ENCODE assay signal across 29 mouse cellular contexts in genomic region chr17:62580127-62580526, GRCm38 (mm10).
DNase-seq lines count a peak whose midpoint lies in the region; ATAC-seq and TF ChIP-seq lines count a peak whose summit lies in the region.
"Had no signal": no experiment of that assay in that cellular context is flagged by ENCODE, and none has a peak within 500 bp of the region (broad histone marks: within the 10 kb centered on the region; RNA-seq: fewer than 3 reads in every experiment).

No protein-coding gene starts in this region.

- WGBS in forebrain, embryonic 13.5 days: 78% methylated on average over 6 of the region's 6 CpGs
- WGBS in forebrain, embryonic 12.5 days: 78% methylated on average over 6 of the region's 6 CpGs
- 37% methylated on average over 6 of the region's 6 CpGs for WGBS in intestine, embryonic 14.5 days
- WGBS in intestine, embryonic 16.5 days: 40% methylated on average over 6 of the region's 6 CpGs
- WGBS in forebrain, embryonic 16.5 days: 60% methylated on average over 6 of the region's 6 CpGs
- WGBS in stomach, postnatal 0 days: 39% methylated on average over 6 of the region's 6 CpGs

- no peak for DNase-seq in intestine, embryonic 14.5 days (ENCODE audit: low spot score)
- DNase-seq in stomach, postnatal 0 days (ENCODE audit: low spot score): no peak
- DNase-seq in frontal cortex, postnatal 14 days (ENCODE audit: low spot score in 2 of 2): no peak
- DNase-seq: adrenal gland, postnatal 10 days; cerebellum, adult 18-20 months; cerebellum, postnatal 10 days; gastrocnemius, adult 2 months; gastrocnemius, postnatal 36 days; heart, postnatal 10 days; kidney, adult 8-10 months; kidney, postnatal 14 days; layer of hippocampus, adult 9-11 months; lung, postnatal 36 days; right cerebral cortex, postnatal 4 days; thymus, postnatal 14 days had no signal

- no peaks in the 10 kb centered on the region for H3K27me3 ChIP-seq in forebrain, embryonic 13.5 days
- H3K27me3 ChIP-seq in forebrain, embryonic 12.5 days: no peaks in the 10 kb centered on the region
- H3K27me3 ChIP-seq in intestine, embryonic 14.5 days (replicated peaks; ENCODE audit: control insufficient read depth, insufficient read depth, low read length): no peaks in the 10 kb centered on the region
- H3K27me3 ChIP-seq in intestine, embryonic 16.5 days (replicated peaks; ENCODE audit: control insufficient read depth, insufficient read depth, low read length): no peaks in the 10 kb centered on the region
- no peaks in the 10 kb centered on the region for H3K27me3 ChIP-seq in forebrain, embryonic 16.5 days (replicated peaks; ENCODE audit: control insufficient read depth, insufficient read depth, low read length)
- H3K27me3 ChIP-seq in stomach, postnatal 0 days (ENCODE audit: control insufficient read depth, insufficient read depth, low read length): no peaks in the 10 kb centered on the region
- H3K27me3 ChIP-seq: heart, embryonic 13.5 days; hindbrain, embryonic 15.5 days; intestine, embryonic 15.5 days; limb, embryonic 12.5 days; liver, embryonic 15.5 days; Patski had no signal

- H3K4me1 ChIP-seq in forebrain, embryonic 13.5 days: no peaks in the 10 kb centered on the region
- H3K4me1 ChIP-seq in forebrain, embryonic 12.5 days: 0 out of 2 replicates have a peak, but pooled peaks cover 5% of the 10 kb centered on the region
- no peaks in the 10 kb centered on the region for H3K4me1 ChIP-seq in intestine, embryonic 14.5 days (replicated peaks; ENCODE audit: control insufficient read depth, insufficient read depth, low read length)
- H3K4me1 ChIP-seq in intestine, embryonic 16.5 days (ENCODE audit: control insufficient read depth, insufficient read depth, low read length): no peaks in the 10 kb centered on the region
- H3K4me1 ChIP-seq in forebrain, embryonic 16.5 days (replicated peaks; ENCODE audit: control insufficient read depth, insufficient read depth, low read length): 0 out of 2 replicates have a peak, but pooled peaks cover 4% of the 10 kb centered on the region
- H3K4me1 ChIP-seq in stomach, postnatal 0 days (replicated peaks; ENCODE audit: control insufficient read depth, insufficient read depth): no peaks in the 10 kb centered on the region
- H3K4me1 ChIP-seq: hindbrain, embryonic 10.5 days; hindbrain, embryonic 15.5 days; intestine, embryonic 15.5 days; limb, embryonic 12.5 days; liver, embryonic 15.5 days had no signal

- H3K9ac ChIP-seq in forebrain, embryonic 13.5 days: no peak overlapping the region
- H3K9ac ChIP-seq in forebrain, embryonic 12.5 days: no peak overlapping the region
- no peak overlapping the region for H3K9ac ChIP-seq in intestine, embryonic 14.5 days (ENCODE audit: low read length)
- H3K9ac ChIP-seq in intestine, embryonic 16.5 days (ENCODE audit: low read depth, low read length): no peak overlapping the region
- no peak overlapping the region for H3K9ac ChIP-seq in forebrain, embryonic 16.5 days (replicated peaks; ENCODE audit: low read depth, low read length)
- H3K9ac ChIP-seq in stomach, postnatal 0 days (ENCODE audit: low read length): no peak overlapping the region
- H3K9ac ChIP-seq: heart, embryonic 13.5 days; hindbrain, embryonic 15.5 days; intestine, embryonic 15.5 days; limb, embryonic 12.5 days; liver, embryonic 15.5 days had no signal

- TF ChIP-seq CTCF in stomach, postnatal 0 days (IDR thresholded peaks at IDR 0.05; ENCODE audit: low read depth): no peak

- ATAC-seq in forebrain, embryonic 13.5 days: peak; percentile 36; the same call in 1 of the 2 replicates
- no peak for ATAC-seq in forebrain, embryonic 12.5 days (ENCODE audit: low FRiP score)
- ATAC-seq in intestine, embryonic 14.5 days (replicated peaks; ENCODE audit: low FRiP score, low TSS enrichment, low read depth): no peak
- ATAC-seq in intestine, embryonic 16.5 days: no peak
- peak; percentile 61 for ATAC-seq in forebrain, embryonic 16.5 days
- ATAC-seq in stomach, postnatal 0 days (ENCODE audit: low FRiP score, low TSS enrichment): no peak
- no peak for ATAC-seq in inflammation-experienced regulatory T-cells, adult 6 months
- ATAC-seq: intestine, embryonic 15.5 days; midbrain, embryonic 16.5 days; Patski had no signal

- no peak overlapping the region for H3K4me2 ChIP-seq in forebrain, embryonic 13.5 days
- H3K4me2 ChIP-seq in forebrain, embryonic 12.5 days: no peak overlapping the region
- H3K4me2 ChIP-seq in intestine, embryonic 14.5 days (ENCODE audit: low read length): no peak overlapping the region
- no peak overlapping the region for H3K4me2 ChIP-seq in intestine, embryonic 16.5 days (ENCODE audit: low read depth, low read length)
- H3K4me2 ChIP-seq in forebrain, embryonic 16.5 days (ENCODE audit: low read length): 0 out of 2 replicates have a peak overlapping the region, but pooled peaks have one; percentile 10
- H3K4me2 ChIP-seq in stomach, postnatal 0 days (replicated peaks; ENCODE audit: low read depth): 0 out of 2 replicates have a peak overlapping the region, but pooled peaks have one; percentile 1
- H3K4me2 ChIP-seq: heart, embryonic 13.5 days; hindbrain, embryonic 15.5 days; intestine, embryonic 15.5 days; limb, embryonic 12.5 days; liver, embryonic 15.5 days; midbrain, embryonic 11.5 days had no signal

- no peak for TF ChIP-seq EP300 in stomach, postnatal 0 days (optimal IDR thresholded peaks at IDR 0.05)

- H3K27ac ChIP-seq in forebrain, embryonic 13.5 days: no peak overlapping the region
- H3K27ac ChIP-seq in forebrain, embryonic 12.5 days: no peak overlapping the region
- H3K27ac ChIP-seq in intestine, embryonic 14.5 days (ENCODE audit: low read depth): peak overlapping the region; percentile 1; the same call in 1 of the 2 replicates
- no peak overlapping the region for H3K27ac ChIP-seq in intestine, embryonic 16.5 days (ENCODE audit: low read length)
- H3K27ac ChIP-seq in forebrain, embryonic 16.5 days (ENCODE audit: low read length): peak overlapping the region; percentile 12; the same call in 1 of the 2 replicates
- no peak overlapping the region for H3K27ac ChIP-seq in stomach, postnatal 0 days (replicated peaks)
- H3K27ac ChIP-seq: gastrocnemius, adult 2 months; heart, embryonic 13.5 days; hindbrain, embryonic 10.5 days; hindbrain, embryonic 15.5 days; intestine, embryonic 15.5 days; limb, embryonic 12.5 days; liver, embryonic 15.5 days had no signal

- H3K36me3 ChIP-seq in forebrain, embryonic 13.5 days (ENCODE audit: poor library complexity, severe bottlenecking): no peaks in the 10 kb centered on the region
- no peaks in the 10 kb centered on the region for H3K36me3 ChIP-seq in forebrain, embryonic 12.5 days (replicated peaks)
- no peaks in the 10 kb centered on the region for H3K36me3 ChIP-seq in intestine, embryonic 14.5 days (ENCODE audit: control insufficient read depth, insufficient read depth, low read length)
- no peaks in the 10 kb centered on the region for H3K36me3 ChIP-seq in intestine, embryonic 16.5 days (ENCODE audit: control insufficient read depth, insufficient read depth, low read length)
- H3K36me3 ChIP-seq in forebrain, embryonic 16.5 days (ENCODE audit: control insufficient read depth, insufficient read depth): no peaks in the 10 kb centered on the region
- H3K36me3 ChIP-seq in stomach, postnatal 0 days (ENCODE audit: control insufficient read depth, insufficient read depth, low read length): no peaks in the 10 kb centered on the region
- H3K36me3 ChIP-seq: heart, embryonic 13.5 days; hindbrain, embryonic 10.5 days; hindbrain, embryonic 15.5 days; intestine, embryonic 15.5 days; limb, embryonic 12.5 days; liver, embryonic 15.5 days had no signal

- no peaks in the 10 kb centered on the region for H3K9me3 ChIP-seq in forebrain, embryonic 13.5 days (replicated peaks)
- H3K9me3 ChIP-seq in forebrain, embryonic 12.5 days: no peaks in the 10 kb centered on the region
- H3K9me3 ChIP-seq in intestine, embryonic 14.5 days (ENCODE audit: control insufficient read depth, low read length): no peaks in the 10 kb centered on the region
- no peaks in the 10 kb centered on the region for H3K9me3 ChIP-seq in intestine, embryonic 16.5 days (ENCODE audit: control insufficient read depth, low read length)
- H3K9me3 ChIP-seq in forebrain, embryonic 16.5 days (ENCODE audit: control insufficient read depth, low read length): no peaks in the 10 kb centered on the region
- no peaks in the 10 kb centered on the region for H3K9me3 ChIP-seq in stomach, postnatal 0 days (ENCODE audit: control insufficient read depth, low read length)
- H3K9me3 ChIP-seq: hindbrain, embryonic 10.5 days; hindbrain, embryonic 15.5 days; intestine, embryonic 15.5 days; limb, embryonic 12.5 days; liver, embryonic 15.5 days had no signal

- H3K4me3 ChIP-seq in forebrain, embryonic 13.5 days: no peak overlapping the region
- no peak overlapping the region for H3K4me3 ChIP-seq in forebrain, embryonic 12.5 days (replicated peaks)
- no peak overlapping the region for H3K4me3 ChIP-seq in intestine, embryonic 14.5 days (ENCODE audit: low read depth, low read length)
- H3K4me3 ChIP-seq in intestine, embryonic 16.5 days (ENCODE audit: low read length): no peak overlapping the region
- no peak overlapping the region for H3K4me3 ChIP-seq in forebrain, embryonic 16.5 days (replicated peaks; ENCODE audit: low read length)
- no peak overlapping the region for H3K4me3 ChIP-seq in stomach, postnatal 0 days (ENCODE audit: low read depth, low read length)
- H3K4me3 ChIP-seq: gastrocnemius, adult 2 months; heart, embryonic 13.5 days; hindbrain, embryonic 10.5 days; hindbrain, embryonic 15.5 days; intestine, embryonic 15.5 days; limb, embryonic 12.5 days; liver, embryonic 15.5 days had no signal

Comparison
In these comparisons a context has a peak if more than half of its experiments do, and no peak if none do; other contexts are left out.
1. ATAC-seq: peak in forebrain, embryonic 13.5 days (single experiment) and forebrain, embryonic 16.5 days (single experiment); none in forebrain, embryonic 12.5 days (single experiment), intestine, embryonic 14.5 days (single experiment), intestine, embryonic 16.5 days (single experiment), stomach, postnatal 0 days (single experiment) and inflammation-experienced regulatory T-cells, adult 6 months (single experiment).
2. H3K27ac ChIP-seq: peak in intestine, embryonic 14.5 days (single experiment) and forebrain, embryonic 16.5 days (single experiment); none in forebrain, embryonic 13.5 days (single experiment), forebrain, embryonic 12.5 days (single experiment), intestine, embryonic 16.5 days (single experiment) and stomach, postnatal 0 days (single experiment).
3. H3K4me2 ChIP-seq: peak in forebrain, embryonic 16.5 days (single experiment) and stomach, postnatal 0 days (single experiment); none in forebrain, embryonic 13.5 days (single experiment), forebrain, embryonic 12.5 days (single experiment), intestine, embryonic 14.5 days (single experiment) and intestine, embryonic 16.5 days (single experiment).